Mouse (Mus musculus) sigmoid colon, adult 10 weeks (tissue): ENCODE results near the gene Akap8l. TPM values are rescaled to one million over a fixed set of nuclear protein-coding genes. Genes with fewer than 3 reads are reported as not detected.

ENCODE experiments used
- polyA plus RNA-seq: library from polyadenylated mRNA; stranded (reverse); fragments of 350-450 nt; fragmentation: Illumina TruSeq; extraction: RNeasy Lipid Tissue Mini Kit (QIAGEN cat#74804); gene quantifications from one replicate; pipeline ENCODE4 v1.2.3, GENCODE M21; 2014; ENCODE audit warnings: low read depth, low replicate concordance

Gene Akap8l
- polyA plus RNA-seq, result 23.2 TPM

DNA sequence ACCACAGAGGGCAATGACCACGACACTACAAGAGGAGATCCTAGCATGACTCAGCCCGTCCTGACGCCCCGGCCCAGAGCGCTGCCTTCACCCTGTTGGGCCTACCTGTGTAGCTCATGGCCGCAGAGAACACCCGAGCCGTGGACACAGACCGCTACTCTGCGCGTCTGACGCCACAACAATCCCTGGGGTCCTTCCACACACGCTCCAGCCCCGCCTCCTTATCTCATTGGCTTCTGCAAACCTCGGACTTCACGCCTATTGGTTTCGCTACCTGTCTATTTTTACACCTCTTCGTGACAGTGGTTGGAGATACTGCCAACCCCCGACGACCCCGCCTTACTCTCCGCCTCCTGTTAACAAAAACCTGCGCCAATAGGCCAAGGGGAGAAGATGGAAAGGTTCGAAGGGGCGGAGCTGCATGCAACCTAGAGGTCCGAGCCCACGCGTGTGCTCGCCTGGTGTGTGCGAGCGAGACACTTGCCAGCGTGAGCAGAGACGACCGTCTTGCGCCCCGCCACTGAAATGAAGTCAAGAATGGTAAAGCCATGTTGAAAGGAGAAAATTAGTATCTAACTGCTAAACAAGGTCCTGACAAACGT is at the start of gene Akap8l:
Gene Akap8l (minus strand): TSS at position 226 of the 602 bp plus-strand sequence.

DNA sequence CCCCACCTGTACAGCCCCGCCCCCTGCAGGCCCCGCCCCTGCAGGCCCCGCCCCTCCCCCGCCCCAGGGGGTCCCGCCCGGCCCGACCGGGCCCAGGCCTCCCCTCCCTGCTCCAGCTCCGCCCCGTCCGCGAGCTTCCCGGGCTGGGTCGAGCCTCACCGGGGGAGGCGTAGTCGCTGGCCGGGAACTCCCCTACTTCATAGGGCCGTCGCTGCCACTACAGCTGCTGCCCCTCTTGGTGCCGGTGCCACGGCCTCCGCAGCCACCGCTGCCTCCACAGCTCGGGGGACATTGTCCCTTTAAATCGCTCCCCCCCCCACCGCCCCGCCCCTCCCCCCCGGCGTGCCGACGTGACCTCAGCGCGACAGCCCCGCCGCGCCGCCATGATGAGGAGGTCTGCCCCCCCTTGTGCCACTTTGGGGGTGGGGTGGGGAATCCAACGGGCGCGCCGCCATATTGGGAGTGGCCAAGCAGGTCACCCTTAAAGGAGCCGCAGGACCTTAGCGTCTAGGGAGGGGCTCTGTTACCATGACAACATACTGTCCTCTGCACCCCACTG is 38.8 kb upstream of the Akap8l start, which contains the start of gene Wiz:
Gene Wiz (minus strand): TSS at position 339 of the 559 bp plus-strand sequence.

DNA sequence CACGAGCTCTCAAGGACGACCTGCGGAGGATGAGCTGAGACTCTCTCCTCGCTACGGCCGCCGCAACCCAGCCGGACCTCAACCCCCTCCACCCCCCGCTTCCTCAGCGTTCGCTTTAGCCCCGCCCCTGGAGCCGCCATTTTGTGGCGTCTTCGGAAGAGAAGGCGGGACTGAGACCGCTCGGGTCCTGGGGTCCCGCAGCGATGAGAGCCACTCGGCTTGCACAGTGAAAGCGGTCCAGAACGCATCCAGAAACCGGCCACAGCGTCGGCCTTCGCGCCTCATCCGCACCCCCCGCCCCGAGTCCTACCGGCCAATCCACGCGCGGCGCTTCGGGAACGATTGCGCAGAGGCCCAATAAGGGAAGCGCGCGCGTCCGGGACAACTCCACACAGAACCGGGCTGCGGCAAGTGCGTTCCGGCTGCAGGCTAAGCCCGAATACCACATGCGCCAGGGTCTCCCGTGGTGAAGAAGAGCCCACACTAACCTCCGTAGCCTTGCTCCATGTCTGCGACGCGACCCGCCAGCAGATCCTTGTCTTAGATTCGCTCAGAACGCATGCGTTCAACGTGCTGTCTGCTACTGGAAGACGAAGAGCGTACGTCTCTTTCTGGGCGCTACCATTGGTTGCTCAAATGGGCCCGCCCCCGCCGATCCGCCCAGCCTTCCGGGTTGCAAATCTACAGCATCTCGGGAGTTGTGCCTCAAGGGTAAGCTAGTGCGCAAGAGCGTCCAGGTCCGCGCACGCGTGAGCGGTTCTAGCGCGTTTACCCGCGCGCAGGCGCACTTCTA is 29.6 kb downstream of the Akap8l start, which contains the start of gene Akap8:
Gene Akap8 (minus strand): TSS at position 642 of the 793 bp plus-strand sequence.

DNA sequence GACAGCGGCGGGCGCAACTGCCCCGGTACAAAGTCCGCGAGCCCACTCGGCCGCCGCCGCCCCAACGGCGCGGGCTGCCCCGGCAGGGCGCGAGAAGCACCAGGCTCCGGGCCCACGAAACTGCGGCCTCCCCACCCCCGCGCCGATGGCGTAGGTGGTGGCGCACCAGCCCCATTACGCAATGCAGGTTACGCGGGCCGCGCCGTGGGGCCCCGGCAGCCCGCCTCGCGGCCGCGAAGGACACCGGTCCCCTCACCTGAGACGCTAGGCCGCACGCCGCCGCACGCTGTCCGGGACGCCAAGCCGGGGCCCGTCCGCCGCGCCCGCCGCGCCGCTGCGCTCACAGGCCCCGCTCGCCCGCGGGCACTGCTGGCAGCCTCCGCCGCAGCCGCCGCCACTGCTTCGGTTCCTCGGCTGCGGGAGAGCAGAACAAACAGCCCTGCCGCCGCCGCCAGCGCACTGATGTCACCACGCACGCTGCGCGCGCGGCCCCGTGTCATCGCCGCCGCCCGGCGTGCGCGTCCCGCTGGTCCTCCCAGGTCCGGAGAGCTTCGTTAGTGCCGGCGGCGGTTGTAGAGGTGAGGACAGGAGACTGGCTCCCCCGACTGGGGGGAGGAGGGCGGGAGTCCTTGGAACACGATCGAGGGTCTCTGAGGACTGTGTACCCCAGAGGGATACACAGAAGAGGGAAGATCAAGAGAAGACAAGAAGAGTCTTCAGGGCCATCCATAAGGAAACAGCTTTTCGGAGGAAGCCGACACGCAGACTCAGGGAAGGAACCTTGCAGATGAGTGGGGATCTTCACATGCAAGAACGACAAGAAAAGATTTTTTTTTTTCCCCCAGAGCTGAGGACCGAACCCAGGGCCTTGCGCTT is 65.9 kb downstream of the Akap8l start, which contains the start of gene Brd4:
Gene Brd4 (minus strand): TSS at position 461 of the 876 bp plus-strand sequence.

Other genes with a start within 250 kb of the Akap8l start
- gene Notch3, start 183.8 kb downstream of the Akap8l start, polyA plus RNA-seq, result 0.44 TPM
- gene Ephx3, start 161.1 kb downstream of the Akap8l start, polyA plus RNA-seq, result 0.35 TPM
- gene Brd4, start 65.9 kb downstream of the Akap8l start, polyA plus RNA-seq, result 28.5 TPM
- 127 TPM for gene Akap8, start 29.4 kb downstream of the Akap8l start, polyA plus RNA-seq
- 3.1 TPM for gene Wiz, start 38.8 kb upstream of the Akap8l start, polyA plus RNA-seq
- gene Rasal3, start 53.0 kb upstream of the Akap8l start, polyA plus RNA-seq, result 1.4 TPM
- gene Pglyrp2, start 73.6 kb upstream of the Akap8l start, polyA plus RNA-seq, result 0.76 TPM
- not detected for gene Cyp4f39, start 102.1 kb upstream of the Akap8l start, polyA plus RNA-seq
- gene Cyp4f17, start 155.4 kb upstream of the Akap8l start, polyA plus RNA-seq, result 1.6 TPM
- 39.0 TPM for gene Cyp4f16, start 186.0 kb upstream of the Akap8l start, polyA plus RNA-seq